Mouse (Mus musculus) heart, embryonic 16.5 days (tissue): Measurements from ENCODE around the gene Cpeb1. TPM values are rescaled to one million over a fixed set of nuclear protein-coding genes. Genes with fewer than 3 reads are reported as not detected.

Source experiments
- ATAC-seq: fragments of 200-750 bp; cut with Nextera tagmentation; replicated peaks from 2 replicates; pipeline ENCODE4 v1.8.0; 2017; ENCODE audit warnings: moderate number of reproducible peaks; ENCODE audit not compliant: insufficient read depth, low FRiP score; ENCODE audit errors: extremely low read depth
- H3K27ac ChIP-seq: fragments of 300-500 bp; sonication (generic); 2 replicates; pipeline ENCODE4 v1.5.1; 2014; ENCODE audit warnings: mild to moderate bottlenecking, low read length, control low read depth, moderate library complexity
- H3K27me3 ChIP-seq: fragments of 300-500 bp; sonication (generic); 2 replicates; pipeline ENCODE4 v1.6.1; 2014; ENCODE audit warnings: low read length, mixed read lengths; ENCODE audit not compliant: control insufficient read depth, insufficient read depth
- H3K36me3 ChIP-seq: fragments of 300-500 bp; sonication (generic); 2 replicates; pipeline ENCODE4 v1.6.1; 2014; ENCODE audit not compliant: control insufficient read depth, insufficient read depth
- H3K4me1 ChIP-seq: fragments of 300-500 bp; sonication (generic); 2 replicates; pipeline ENCODE4 v1.6.1; 2014; ENCODE audit warnings: low read length, mixed read lengths; ENCODE audit not compliant: control insufficient read depth, insufficient read depth
- H3K4me2 ChIP-seq: fragments of 300-500 bp; sonication (generic); 2 replicates; pipeline ENCODE4 v1.6.1; 2014; ENCODE audit warnings: low read depth, mild to moderate bottlenecking, control low read depth, low read length
- H3K4me3 ChIP-seq: fragments of 300-500 bp; sonication (generic); 2 replicates; pipeline ENCODE4 v1.5.1; 2014; ENCODE audit warnings: mild to moderate bottlenecking, control low read depth, low read length
- H3K9ac ChIP-seq: fragments of 300-500 bp; sonication (generic); 2 replicates; pipeline ENCODE4 v1.6.1; 2014; ENCODE audit warnings: low read length, control low read depth
- H3K9me3 ChIP-seq: fragments of 300-500 bp; sonication (generic); replicated peaks from 2 replicates; pipeline ENCODE4 v1.6.1; 2016; ENCODE audit warnings: low read length; ENCODE audit not compliant: control insufficient read depth
- WGBS: fragments of 180-500 bp; shearing (Covaris S2); extraction: QIAGEN DNeasy Blood & Tissue Kit; methylation state at CpG from one replicate; pipeline ENCODE4 v1.1.7; 2014; 5-methylcytosine and 5-hydroxymethylcytosine counted together
- polyA plus RNA-seq: library from polyadenylated mRNA; unstranded; fragments of >200 nt; fragmentation: Nextera tagmentation; extraction: Ambion mirVana; gene quantifications from 2 replicates; pipeline ENCODE4 v1.2.1, GENCODE M21; 2015

The Cpeb1 gene
- polyA plus RNA-seq, 1 experiment from 2014 or later, result 5.0 TPM

DNA sequence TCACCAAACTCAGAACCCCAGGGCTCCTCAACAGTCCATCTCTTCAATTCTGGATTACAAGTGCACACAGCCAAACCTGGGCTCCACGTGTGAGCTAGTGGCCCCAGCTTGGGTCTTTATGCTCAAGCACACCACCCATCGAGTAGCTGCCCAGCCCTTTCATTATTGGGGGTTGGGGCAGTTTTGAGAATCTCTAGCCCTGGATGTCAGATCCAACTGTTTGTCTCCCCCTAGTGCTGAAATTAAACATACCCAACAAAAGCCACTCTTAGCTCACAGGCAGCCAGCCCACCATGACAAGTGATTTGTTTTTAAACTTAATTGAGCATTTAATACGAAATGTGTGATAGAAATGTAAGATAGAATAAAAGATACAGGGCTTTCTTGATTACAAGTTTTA, 113.7 kb downstream of the Cpeb1 start:
- H3K4me1 ChIP-seq, result peaks cover 21% of the 10 kb centered on the region
- H3K9ac ChIP-seq, result no peak overlapping the region
- H3K27me3 ChIP-seq, result no peaks in the 10 kb centered on the region
- ATAC-seq, result no peak
- no peak overlapping the region for H3K4me3 ChIP-seq
- no peaks in the 10 kb centered on the region for H3K9me3 ChIP-seq
- no peak overlapping the region for H3K4me2 ChIP-seq
- WGBS, result 52% methylated on average over 3 of the region's 3 CpGs
- H3K27ac ChIP-seq, result no peak overlapping the region
- H3K36me3 ChIP-seq, result peaks cover 38% of the 10 kb centered on the region

DNA sequence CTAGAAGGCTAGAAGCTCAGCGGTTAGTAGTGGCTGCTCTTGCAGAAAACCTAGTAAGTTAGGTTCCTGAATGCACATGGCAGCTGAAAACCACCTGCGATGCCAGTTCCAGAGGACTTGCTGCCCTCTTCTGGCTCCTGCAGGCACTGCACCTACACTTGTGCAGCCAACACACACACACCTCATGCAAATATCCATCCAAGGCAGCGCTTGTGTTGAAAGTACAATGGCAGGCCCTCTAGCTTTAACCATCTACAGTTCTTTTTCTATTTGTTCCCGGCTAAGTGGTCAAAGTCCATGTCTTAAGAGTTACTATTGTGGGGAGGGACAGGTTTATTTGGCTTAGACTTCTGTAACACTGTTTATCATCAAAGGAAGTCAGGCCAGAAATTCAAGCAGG, 115.5 kb downstream of the Cpeb1 start:
- peaks cover 40% of the 10 kb centered on the region for H3K36me3 ChIP-seq
- WGBS, result 82% methylated on average over 4 of the region's 4 CpGs
- H3K4me2 ChIP-seq, result no peak overlapping the region

DNA sequence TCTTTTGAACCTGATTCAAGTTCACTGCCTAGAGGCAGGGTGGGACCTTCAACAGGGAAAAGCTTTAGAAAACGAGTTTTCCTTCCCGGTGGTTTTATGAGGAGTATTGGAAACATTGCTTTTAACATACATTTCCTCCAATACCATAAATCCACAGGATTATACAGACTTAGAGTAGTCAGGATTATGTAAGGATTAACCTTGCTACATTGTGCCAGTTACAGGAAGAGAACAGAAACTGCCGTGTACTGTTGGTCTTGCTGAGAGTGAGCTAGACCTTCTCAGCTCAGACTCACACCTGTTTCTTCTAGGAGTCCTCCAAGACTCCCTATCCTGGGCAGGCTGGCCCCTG, 116.8 kb downstream of the Cpeb1 start:
- ATAC-seq, result no peak
- H3K9me3 ChIP-seq, result no peaks in the 10 kb centered on the region
- H3K27ac ChIP-seq, result no peak overlapping the region
- no peaks in the 10 kb centered on the region for H3K27me3 ChIP-seq
- peaks cover 43% of the 10 kb centered on the region for H3K36me3 ChIP-seq
- H3K4me2 ChIP-seq, result no peak overlapping the region
- no peak overlapping the region for H3K9ac ChIP-seq
- no peak overlapping the region for H3K4me3 ChIP-seq
- H3K4me1 ChIP-seq, result peaks cover 16% of the 10 kb centered on the region
- WGBS, result 82% methylated on average over 3 of the region's 3 CpGs

More for the DNA sequence above, 115.5 kb downstream of the Cpeb1 start:
- H3K9ac ChIP-seq, result no peak overlapping the region
- H3K27ac ChIP-seq, result no peak overlapping the region
- no peaks in the 10 kb centered on the region for H3K9me3 ChIP-seq
- no peak for ATAC-seq
- no peak overlapping the region for H3K4me3 ChIP-seq
- H3K27me3 ChIP-seq, result no peaks in the 10 kb centered on the region
- peaks cover 21% of the 10 kb centered on the region for H3K4me1 ChIP-seq

DNA sequence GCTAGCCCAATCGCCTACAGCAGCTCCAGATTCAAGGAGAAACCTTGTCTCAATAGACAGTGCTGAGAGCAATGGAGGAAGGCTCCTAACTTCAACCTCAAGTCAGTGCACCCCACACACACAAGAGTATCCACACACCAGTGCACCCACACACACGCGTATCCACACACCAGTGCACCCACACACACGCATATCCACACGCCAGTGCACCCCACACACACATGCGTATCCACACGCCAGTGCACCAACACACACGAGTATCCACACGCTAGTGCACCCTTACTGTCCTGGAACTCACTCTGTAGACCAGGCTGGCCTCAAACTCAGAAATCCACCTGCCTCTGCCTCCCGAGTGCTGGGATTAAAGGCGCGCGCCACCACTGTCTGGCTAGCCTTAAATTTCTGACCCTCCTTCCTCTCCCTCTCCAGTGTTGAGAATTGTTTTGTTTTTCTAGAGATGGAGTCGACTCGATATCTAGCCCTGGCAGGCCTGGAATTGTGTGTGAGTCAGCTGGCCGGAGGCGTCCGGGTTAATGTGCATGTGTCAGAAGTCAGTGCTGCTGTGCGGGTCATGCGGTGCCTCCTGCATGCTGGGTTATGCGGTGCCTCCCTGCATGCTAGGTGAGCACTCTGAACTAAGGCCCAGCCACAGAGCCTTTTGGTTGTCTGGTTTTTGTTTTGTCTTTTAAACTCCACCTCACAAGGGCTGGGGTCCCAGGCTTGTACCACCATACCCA, 117.3 kb downstream of the Cpeb1 start:
- Histone ChIP-seq H3K4me2 (no peak overlapping the region), H3K36me3 (peaks cover 41% of the 10 kb centered on the region), H3K9ac (no peak overlapping the region), H3K4me3 (no peak overlapping the region), H3K9me3 (no peaks in the 10 kb centered on the region), H3K27ac (no peak overlapping the region), H3K27me3 (no peaks in the 10 kb centered on the region), H3K4me1 (peaks cover 10% of the 10 kb centered on the region)
- no peak for ATAC-seq
- 89% methylated on average over 21 of the region's 21 CpGs for WGBS

DNA sequence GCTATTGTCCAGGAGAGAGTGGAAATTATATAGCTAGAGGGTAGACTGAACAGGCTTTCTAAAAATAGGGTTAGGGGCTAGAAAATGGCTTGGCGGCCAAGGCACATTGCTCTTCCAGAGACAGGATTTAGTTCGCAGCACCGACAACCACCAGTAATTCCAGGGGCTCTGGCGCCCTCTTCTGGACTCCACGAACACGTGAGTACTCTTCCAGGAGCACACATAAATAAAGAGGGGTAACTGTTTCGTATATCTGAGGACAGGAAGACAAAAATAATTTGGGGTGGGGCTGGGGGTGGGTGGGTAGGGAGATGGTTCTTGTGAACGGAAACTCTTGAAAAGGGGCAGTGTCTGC, 118.9 kb downstream of the Cpeb1 start:
- peak overlapping the region; percentile 61 for H3K27ac ChIP-seq
- no peaks in the 10 kb centered on the region for H3K9me3 ChIP-seq
- no peaks in the 10 kb centered on the region for H3K27me3 ChIP-seq
- ATAC-seq, result no peak
- 46% methylated on average over 8 of the region's 8 CpGs for WGBS
- peaks cover 3% of the 10 kb centered on the region; the same call in 1 of the 2 replicates for H3K4me1 ChIP-seq
- no peak overlapping the region for H3K4me3 ChIP-seq
- no peak overlapping the region for H3K9ac ChIP-seq
- H3K4me2 ChIP-seq, result no peak overlapping the region
- H3K36me3 ChIP-seq, result peaks cover 33% of the 10 kb centered on the region

DNA sequence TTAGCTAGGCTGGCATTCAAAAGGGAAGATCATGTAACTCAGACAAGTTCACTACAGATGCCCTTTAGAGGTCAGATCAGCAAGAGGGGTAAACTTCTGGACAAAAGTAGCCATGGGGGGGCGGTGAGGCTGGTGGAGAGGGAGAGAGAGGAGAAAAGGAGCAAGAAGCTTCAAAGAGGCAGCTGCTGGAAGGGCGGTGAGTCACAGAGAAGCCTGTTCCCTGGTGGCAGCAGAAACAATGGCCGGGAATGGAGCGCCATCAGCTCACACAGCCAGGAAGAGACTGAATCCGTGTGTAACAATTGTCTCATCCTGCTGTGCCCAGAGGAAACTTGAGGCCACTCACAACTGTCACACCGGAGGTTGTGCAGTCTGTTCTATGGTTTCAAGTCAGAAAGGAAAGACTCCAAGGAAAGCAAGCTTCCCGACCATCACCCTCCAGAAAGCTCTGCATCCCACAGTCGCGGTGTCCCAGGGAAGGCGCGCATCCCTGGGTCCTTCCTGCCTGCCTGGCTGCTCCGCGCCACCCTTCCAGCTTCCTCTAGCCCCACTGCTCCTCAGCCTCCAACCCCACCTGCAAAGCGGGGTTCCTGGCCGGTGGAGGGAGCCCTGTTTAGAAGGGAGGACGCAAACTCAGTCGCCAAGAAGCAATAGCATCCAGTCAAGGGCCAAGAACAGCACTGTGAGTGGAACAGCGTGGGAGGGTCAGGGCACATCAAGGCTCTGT, 119.4 kb downstream of the Cpeb1 start:
- H3K9me3 ChIP-seq, result no peaks in the 10 kb centered on the region
- 0 out of 2 replicates have a peak overlapping the region, but pooled peaks have one; percentile 1 for H3K4me2 ChIP-seq
- 62% methylated on average over 18 of the region's 18 CpGs for WGBS
- H3K9ac ChIP-seq, result no peak overlapping the region
- H3K4me1 ChIP-seq, result peaks cover 6% of the 10 kb centered on the region
- H3K27ac ChIP-seq, result peak overlapping the region; percentile 61
- peak; percentile 59 for ATAC-seq
- peaks cover 33% of the 10 kb centered on the region for H3K36me3 ChIP-seq
- no peak overlapping the region for H3K4me3 ChIP-seq
- H3K27me3 ChIP-seq, result no peaks in the 10 kb centered on the region

DNA sequence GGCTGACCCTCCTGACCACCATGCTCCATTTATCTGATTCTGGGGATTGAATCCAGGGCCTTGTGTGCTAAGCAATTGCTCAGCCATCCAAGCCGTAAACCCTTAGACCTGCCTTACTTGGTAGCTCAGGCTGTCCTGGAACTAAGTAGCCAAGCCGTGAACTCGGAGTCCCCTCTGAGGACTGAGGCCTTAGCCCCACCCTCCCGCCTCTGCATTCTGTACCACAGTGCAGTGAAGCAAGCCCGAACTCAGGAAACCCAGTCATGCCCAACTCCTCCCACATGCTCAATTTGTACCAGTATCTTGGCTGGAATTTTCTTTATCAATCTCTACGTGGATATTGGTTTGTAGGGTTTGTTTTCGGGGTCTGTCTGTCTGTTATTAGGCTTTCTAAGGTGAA, 123.4 kb downstream of the Cpeb1 start:
- ATAC-seq, result no peak
- H3K4me1 ChIP-seq, result peaks cover 6% of the 10 kb centered on the region
- no peaks in the 10 kb centered on the region for H3K9me3 ChIP-seq
- 77% methylated on average over 7 of the region's 7 CpGs for WGBS
- H3K4me2 ChIP-seq, result no peak overlapping the region
- H3K4me3 ChIP-seq, result no peak overlapping the region
- no peak overlapping the region for H3K9ac ChIP-seq
- H3K27me3 ChIP-seq, result no peaks in the 10 kb centered on the region
- H3K36me3 ChIP-seq, result peaks cover 14% of the 10 kb centered on the region
- no peak overlapping the region for H3K27ac ChIP-seq

DNA sequence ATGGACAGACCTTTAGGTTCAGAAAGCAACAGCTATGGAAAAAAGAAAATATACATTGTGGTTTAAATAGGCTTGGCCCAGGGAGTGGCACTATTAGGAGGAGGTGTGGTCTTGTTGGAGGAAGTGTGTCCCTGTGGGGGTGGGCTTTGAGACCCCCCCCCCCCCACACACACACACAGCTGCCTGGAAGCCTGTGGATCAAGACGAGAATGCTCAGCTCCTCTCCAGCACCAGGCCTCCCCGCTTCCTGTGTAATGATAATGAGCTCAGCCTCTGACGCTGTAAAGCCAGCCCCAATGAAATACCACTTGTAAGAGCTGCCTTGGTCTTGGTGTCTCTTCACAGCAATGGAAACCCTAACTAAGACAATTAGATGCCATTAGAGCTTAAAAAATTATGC, 124.5 kb downstream of the Cpeb1 start:
- Histone ChIP-seq H3K4me1 (peaks cover 4% of the 10 kb centered on the region), H3K9ac (no peak overlapping the region; the same call in 1 of the 2 replicates), H3K27me3 (no peaks in the 10 kb centered on the region), H3K4me2 (no peak overlapping the region), H3K27ac (peak overlapping the region; percentile 23; the same call in 1 of the 2 replicates), H3K9me3 (no peaks in the 10 kb centered on the region), H3K36me3 (peaks cover 12% of the 10 kb centered on the region), H3K4me3 (no peak overlapping the region)
- ATAC-seq, result no peak
- 33% methylated on average over 3 of the region's 3 CpGs for WGBS

DNA sequence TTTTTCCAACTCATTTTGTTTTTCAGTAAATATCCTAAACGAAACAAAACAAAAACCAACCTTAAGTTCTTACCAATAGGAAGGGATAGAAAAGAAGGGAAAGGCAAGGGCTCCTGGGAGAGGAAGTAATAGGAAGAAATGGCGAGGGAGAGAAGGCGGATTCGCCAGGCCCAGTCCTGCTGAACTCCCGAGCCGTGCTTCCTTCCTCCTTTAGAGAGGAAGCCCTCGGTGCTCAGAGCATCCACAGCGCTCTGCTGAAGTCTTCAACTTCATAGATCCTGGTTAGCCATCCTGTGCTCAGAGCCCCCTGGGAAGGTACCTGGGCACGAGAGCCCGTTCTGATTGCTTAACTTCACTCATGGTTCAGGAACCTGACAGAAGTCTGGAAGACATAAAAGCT, 127.6 kb downstream of the Cpeb1 start:
- Histone ChIP-seq H3K9ac (no peak overlapping the region), H3K4me3 (no peak overlapping the region), H3K4me2 (no peak overlapping the region), H3K27me3 (no peaks in the 10 kb centered on the region), H3K4me1 (peaks cover 4% of the 10 kb centered on the region), H3K27ac (no peak overlapping the region), H3K36me3 (peaks cover 1% of the 10 kb centered on the region; the same call in 1 of the 2 replicates), H3K9me3 (no peaks in the 10 kb centered on the region)
- ATAC-seq, result no peak
- WGBS, result 78% methylated on average over 10 of the region's 10 CpGs
